Comparison of ENCODE assay signal across 22 mouse cellular contexts in the genomic region with DNA sequence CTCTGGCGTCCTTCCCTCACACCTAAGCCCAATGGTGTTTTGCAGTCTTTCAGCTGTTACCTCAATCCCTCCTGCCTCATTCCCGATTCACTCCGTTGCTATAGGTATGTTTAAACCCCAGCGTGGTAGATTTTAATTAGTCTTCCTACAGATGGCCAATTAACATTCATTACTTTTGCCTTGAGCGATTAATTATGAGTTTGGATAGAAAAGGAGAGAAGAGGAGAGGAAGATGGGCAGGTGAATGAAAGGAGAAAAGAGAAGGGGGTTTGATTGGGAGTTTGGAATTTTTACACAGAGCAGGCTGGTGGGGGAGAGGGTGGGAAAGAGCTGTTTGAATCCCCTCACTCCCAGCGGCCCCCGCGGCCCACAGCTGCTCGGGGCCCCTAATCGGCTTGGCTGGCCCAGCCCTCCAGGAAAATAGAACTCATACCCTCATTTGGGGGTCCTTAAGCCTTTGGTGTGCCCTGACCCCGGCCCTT. TPM values are rescaled to one million over a fixed set of nuclear protein-coding genes. Genes with fewer than 3 reads are reported as not detected.
A peak's percentile ranks its signal among the peaks of the same experiment; 100 is the strongest.
DNase-seq lines count a peak whose midpoint lies in the region; ATAC-seq and TF ChIP-seq lines count a peak whose summit lies in the region.
"Had no signal": no experiment of that assay in that cellular context is flagged by ENCODE, and none has a peak within 500 bp of the region (broad histone marks: within the 10 kb centered on the region; RNA-seq: fewer than 3 reads in every experiment).

No protein-coding gene starts in this region.

- no peak for ATAC-seq in limb, embryonic 13.5 days (ENCODE audit: low FRiP score, low read depth)
- ATAC-seq in forebrain, embryonic 14.5 days = peak; percentile 88
- peak; percentile 79; the same call in 1 of the 2 replicates for ATAC-seq in midbrain, embryonic 12.5 days (ENCODE audit: low FRiP score, low read depth)
- ATAC-seq in intestine, postnatal 0 days = no peak
- ATAC-seq in neural tube, embryonic 15.5 days (ENCODE audit: low FRiP score) = no peak
- ATAC-seq: inflammation-experienced regulatory T-cells, adult 6 months had no signal

- no peak overlapping the region for H3K4me3 ChIP-seq in limb, embryonic 13.5 days
- H3K4me3 ChIP-seq in limb, embryonic 10.5 days = no peak overlapping the region
- no peak overlapping the region; the same call in 1 of the 2 replicates for H3K4me3 ChIP-seq in forebrain, embryonic 14.5 days (ENCODE audit: low read depth, low read length)
- no peak overlapping the region for H3K4me3 ChIP-seq in midbrain, embryonic 12.5 days
- no peak overlapping the region for H3K4me3 ChIP-seq in intestine, postnatal 0 days (ENCODE audit: low read depth, low read length)
- no peak overlapping the region for H3K4me3 ChIP-seq in neural tube, embryonic 15.5 days (replicated peaks)
- H3K4me3 ChIP-seq: heart, embryonic 12.5 days had no signal

- H3K4me1 ChIP-seq in limb, embryonic 13.5 days = peaks cover 7% of the 10 kb centered on the region; the same call in 1 of the 2 replicates
- peaks cover 6% of the 10 kb centered on the region; the same call in 1 of the 2 replicates for H3K4me1 ChIP-seq in limb, embryonic 10.5 days
- H3K4me1 ChIP-seq in forebrain, embryonic 14.5 days (ENCODE audit: control insufficient read depth, insufficient read depth, low read length) = peaks cover 4% of the 10 kb centered on the region; the same call in 1 of the 2 replicates
- H3K4me1 ChIP-seq in midbrain, embryonic 12.5 days = peaks cover 37% of the 10 kb centered on the region
- H3K4me1 ChIP-seq in intestine, postnatal 0 days (replicated peaks; ENCODE audit: control insufficient read depth, insufficient read depth, low read length) = no peaks in the 10 kb centered on the region
- peaks cover 7% of the 10 kb centered on the region; the same call in 1 of the 2 replicates for H3K4me1 ChIP-seq in neural tube, embryonic 15.5 days
- H3K4me1 ChIP-seq: heart, embryonic 12.5 days had no signal

- DNase-seq in limb, embryonic 10.5 days (ENCODE audit: low spot score) = no peak
- DNase-seq in forebrain, embryonic 14.5 days (ENCODE audit: low spot score) = peak; percentile 91
- no peak for DNase-seq in adrenal gland, postnatal 36 days
- DNase-seq: adrenal gland, adult 8-10 months; cerebellum, adult 9-11 months; gastrocnemius, postnatal 10 days; heart, adult 11 months; heart, postnatal 14 days; kidney, adult 9 months; kidney, postnatal 25 days; lung, adult 18-20 months; lung, postnatal 36 days; thymus, postnatal 14 days had no signal

- H3K36me3 ChIP-seq in limb, embryonic 13.5 days = no peaks in the 10 kb centered on the region
- no peaks in the 10 kb centered on the region for H3K36me3 ChIP-seq in limb, embryonic 10.5 days
- H3K36me3 ChIP-seq in forebrain, embryonic 14.5 days (ENCODE audit: control insufficient read depth, insufficient read depth, low read length) = no peaks in the 10 kb centered on the region
- H3K36me3 ChIP-seq in midbrain, embryonic 12.5 days = no peaks in the 10 kb centered on the region
- H3K36me3 ChIP-seq in intestine, postnatal 0 days (ENCODE audit: control insufficient read depth, insufficient read depth) = no peaks in the 10 kb centered on the region
- H3K36me3 ChIP-seq in neural tube, embryonic 15.5 days = no peaks in the 10 kb centered on the region
- H3K36me3 ChIP-seq: heart, embryonic 12.5 days had no signal

- 33% methylated on average over 11 of the region's 11 CpGs for WGBS in limb, embryonic 13.5 days
- 60% methylated on average over 11 of the region's 11 CpGs for WGBS in limb, embryonic 10.5 days
- 5% methylated on average over 11 of the region's 11 CpGs for WGBS in forebrain, embryonic 14.5 days
- WGBS in midbrain, embryonic 12.5 days = 22% methylated on average over 11 of the region's 11 CpGs
- 66% methylated on average over 11 of the region's 11 CpGs for WGBS in intestine, postnatal 0 days
- 41% methylated on average over 11 of the region's 11 CpGs for WGBS in neural tube, embryonic 15.5 days

- no peak overlapping the region for H3K27ac ChIP-seq in limb, embryonic 13.5 days
- H3K27ac ChIP-seq in limb, embryonic 10.5 days = no peak overlapping the region
- H3K27ac ChIP-seq in forebrain, embryonic 14.5 days (ENCODE audit: low read depth, low read length) = peak overlapping the region; percentile 77
- H3K27ac ChIP-seq in midbrain, embryonic 12.5 days (replicated peaks) = no peak overlapping the region
- H3K27ac ChIP-seq in intestine, postnatal 0 days (ENCODE audit: low read depth, low read length) = no peak overlapping the region
- no peak overlapping the region for H3K27ac ChIP-seq in neural tube, embryonic 15.5 days (replicated peaks)

- H3K4me2 ChIP-seq in limb, embryonic 13.5 days (replicated peaks) = no peak overlapping the region
- H3K4me2 ChIP-seq in forebrain, embryonic 14.5 days (ENCODE audit: low read length) = peak overlapping the region; percentile 32
- H3K4me2 ChIP-seq in midbrain, embryonic 12.5 days (replicated peaks) = peak overlapping the region; percentile 29
- H3K4me2 ChIP-seq in intestine, postnatal 0 days (replicated peaks; ENCODE audit: low read depth) = no peak overlapping the region
- H3K4me2 ChIP-seq in neural tube, embryonic 15.5 days = no peak overlapping the region
- H3K4me2 ChIP-seq: heart, embryonic 12.5 days had no signal

- H3K9me3 ChIP-seq in limb, embryonic 13.5 days = no peaks in the 10 kb centered on the region
- no peaks in the 10 kb centered on the region for H3K9me3 ChIP-seq in limb, embryonic 10.5 days (replicated peaks)
- H3K9me3 ChIP-seq in forebrain, embryonic 14.5 days (replicated peaks; ENCODE audit: control insufficient read depth, low read length) = no peaks in the 10 kb centered on the region
- H3K9me3 ChIP-seq in midbrain, embryonic 12.5 days = no peaks in the 10 kb centered on the region
- no peaks in the 10 kb centered on the region for H3K9me3 ChIP-seq in intestine, postnatal 0 days (ENCODE audit: control insufficient read depth)
- H3K9me3 ChIP-seq in neural tube, embryonic 15.5 days (replicated peaks) = no peaks in the 10 kb centered on the region
- H3K9me3 ChIP-seq: heart, embryonic 12.5 days had no signal

- no peak for TF ChIP-seq CTCF in intestine, postnatal 0 days (IDR thresholded peaks at IDR 0.05; ENCODE audit: low read depth)

- peak overlapping the region; percentile 25; the same call in 1 of the 2 replicates for H3K9ac ChIP-seq in limb, embryonic 13.5 days
- no peak overlapping the region; the same call in 1 of the 2 replicates for H3K9ac ChIP-seq in forebrain, embryonic 14.5 days (ENCODE audit: low read length)
- no peak overlapping the region for H3K9ac ChIP-seq in midbrain, embryonic 12.5 days (replicated peaks)
- no peak overlapping the region for H3K9ac ChIP-seq in intestine, postnatal 0 days (ENCODE audit: low read depth, low read length)
- H3K9ac ChIP-seq in neural tube, embryonic 15.5 days (replicated peaks) = no peak overlapping the region
- H3K9ac ChIP-seq: heart, embryonic 12.5 days had no signal

- no peaks in the 10 kb centered on the region for H3K27me3 ChIP-seq in limb, embryonic 13.5 days
- peaks cover 15% of the 10 kb centered on the region for H3K27me3 ChIP-seq in limb, embryonic 10.5 days (ENCODE audit: low read depth, poor library complexity, severe bottlenecking)
- no peaks in the 10 kb centered on the region for H3K27me3 ChIP-seq in forebrain, embryonic 14.5 days (replicated peaks; ENCODE audit: control insufficient read depth, insufficient read depth, low read length)
- peaks cover 4% of the 10 kb centered on the region for H3K27me3 ChIP-seq in midbrain, embryonic 12.5 days
- no peaks in the 10 kb centered on the region; the same call in 1 of the 2 replicates for H3K27me3 ChIP-seq in intestine, postnatal 0 days (replicated peaks; ENCODE audit: control insufficient read depth, insufficient read depth, low read length)
- 0 out of 2 replicates have a peak, but pooled peaks cover 6% of the 10 kb centered on the region for H3K27me3 ChIP-seq in neural tube, embryonic 15.5 days (replicated peaks)

RNA-seq across cellular contexts. Expression of a gene that starts 21.8 kb away (rescaled TPM):
- 0.60 and 0.64 TPM in 2 replicates for polyA plus RNA-seq in limb, embryonic 13.5 days (2015; fragmentation: Nextera tagmentation; extraction: Ambion mirVana)
- polyA plus RNA-seq in limb, embryonic 10.5 days (2016; fragmentation: Nextera tagmentation; extraction: Ambion mirVana) = 1.8 and 3.9 TPM in 2 replicates
- polyA plus RNA-seq in forebrain, embryonic 14.5 days (2014; fragmentation: Nextera tagmentation; extraction: Ambion mirVana) = 61.3 and 68.6 TPM in 2 replicates
- 3.3 and 7.9 TPM in 2 replicates for polyA plus RNA-seq in midbrain, embryonic 12.5 days (2016; fragmentation: Nextera tagmentation; extraction: Ambion mirVana)
- not detected in 2 replicates for polyA plus RNA-seq in intestine, postnatal 0 days (2015; fragmentation: Nextera tagmentation; extraction: Ambion mirVana)
- not detected for total RNA-seq in adrenal gland, postnatal 36 days (2021)
- polyA plus RNA-seq in neural tube, embryonic 15.5 days (2015; fragmentation: Nextera tagmentation; extraction: Ambion mirVana) = not detected in 2 replicates
- total RNA-seq: adrenal gland, adult 8-10 months; gastrocnemius, postnatal 10 days; heart, postnatal 14 days; liver, adult 2 months; megakaryocyte-erythroid progenitor cell, adult 5-6 weeks; neutrophil, adult 5-6 weeks had no signal
- polyA plus RNA-seq: heart, embryonic 12.5 days; inflammation-experienced regulatory T-cells, adult 6 months; liver, adult 2 months had no signal

RNA-seq across cellular contexts. Expression of a gene that starts 27.9 kb away (rescaled TPM):
- polyA plus RNA-seq in limb, embryonic 13.5 days (2015; fragmentation: Nextera tagmentation; extraction: Ambion mirVana) = 39.5 and 41.4 TPM in 2 replicates
- 52.5 and 64.9 TPM in 2 replicates for polyA plus RNA-seq in limb, embryonic 10.5 days (2016; fragmentation: Nextera tagmentation; extraction: Ambion mirVana)
- polyA plus RNA-seq in forebrain, embryonic 14.5 days (2014; fragmentation: Nextera tagmentation; extraction: Ambion mirVana) = 57.6 and 59.4 TPM in 2 replicates
- 24.6 and 33.4 TPM in 2 replicates for polyA plus RNA-seq in midbrain, embryonic 12.5 days (2016; fragmentation: Nextera tagmentation; extraction: Ambion mirVana)
- 66.2 and 70.7 TPM in 2 replicates for polyA plus RNA-seq in intestine, postnatal 0 days (2015; fragmentation: Nextera tagmentation; extraction: Ambion mirVana)
- 10 to 100 TPM; 57.5 to 85.7 TPM for total RNA-seq in adrenal gland, postnatal 36 days (2021)
- polyA plus RNA-seq in neural tube, embryonic 15.5 days (2015; fragmentation: Nextera tagmentation; extraction: Ambion mirVana) = 35.6 and 39.9 TPM in 2 replicates

Comparison
In these comparisons a context has a peak if more than half of its experiments do, and no peak if none do; other contexts are left out.
1. ATAC-seq: peak in forebrain, embryonic 14.5 days (single experiment) and midbrain, embryonic 12.5 days (single experiment); none in limb, embryonic 13.5 days (single experiment), intestine, postnatal 0 days (single experiment) and neural tube, embryonic 15.5 days (single experiment).
2. H3K4me2 ChIP-seq: peak in forebrain, embryonic 14.5 days (single experiment) and midbrain, embryonic 12.5 days (single experiment); none in limb, embryonic 13.5 days (single experiment), intestine, postnatal 0 days (single experiment) and neural tube, embryonic 15.5 days (single experiment).